Mouse (Mus musculus) heart, postnatal 25 days (tissue): ENCODE measurements around the gene Olfr684. TPM values are rescaled to one million over a fixed set of nuclear protein-coding genes. Genes with fewer than 3 reads are reported as not detected.

Source experiments
- DNase-seq: peaks from one replicate; pipeline ENCODE4 v3.0.0; 2022; ENCODE audit warnings: low spot score
- intact Hi-C: fragments of 180-260 bp; cut with DNase I; formaldehyde crosslinking; loops from one replicate; pipeline ENCODE4 v1.15.1; 2025
- total RNA-seq, 2 experiments: library from RNA; stranded (reverse); gene quantifications; 2 replicates each; pipeline ENCODE4 v1.2.3; 2021

Gene Olfr684
- not detected for total RNA-seq

- intact Hi-C loops: no loop called here
- no peak for DNase-seq
Measured at GRCm38 (mm10) chr7:105163553-105163952, at the start of gene Olfr684. Olfr684 (minus strand) TSS chr7:105163653.

DNA sequence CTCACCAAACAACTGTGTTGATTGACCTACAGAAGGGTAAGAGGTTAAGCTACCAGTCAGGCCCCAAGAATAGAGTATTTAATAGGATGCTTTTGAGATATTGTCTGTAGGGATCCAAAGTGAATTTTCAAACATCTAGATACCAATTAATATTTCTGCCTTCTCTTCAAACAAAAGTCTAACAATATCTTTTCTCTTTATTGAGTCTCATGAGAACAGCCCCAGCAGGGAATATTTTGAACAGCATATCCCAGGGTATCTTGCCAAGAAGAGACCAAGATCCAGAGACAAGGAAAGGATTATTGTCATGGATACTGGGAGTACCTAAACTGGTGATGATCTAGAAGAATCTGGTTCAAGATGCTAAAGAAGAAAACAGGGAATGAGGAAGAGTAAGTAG lies 43.9 kb upstream of the Olfr684 start, which contains the start of gene Olfr686:
TSS of gene Olfr686 (minus strand) at position 101 of the 400 bp plus-strand sequence.
- intact Hi-C loops: no loop called here
- DNase-seq: no peak

GRCm38 (mm10) chr7:105185912-105186311 lies 22.5 kb upstream of the Olfr684 start, which contains the start of gene Olfr685:
Olfr685 (minus strand) TSS chr7:105186012.
- intact Hi-C loops: no loop called here
- no peak for DNase-seq

DNA sequence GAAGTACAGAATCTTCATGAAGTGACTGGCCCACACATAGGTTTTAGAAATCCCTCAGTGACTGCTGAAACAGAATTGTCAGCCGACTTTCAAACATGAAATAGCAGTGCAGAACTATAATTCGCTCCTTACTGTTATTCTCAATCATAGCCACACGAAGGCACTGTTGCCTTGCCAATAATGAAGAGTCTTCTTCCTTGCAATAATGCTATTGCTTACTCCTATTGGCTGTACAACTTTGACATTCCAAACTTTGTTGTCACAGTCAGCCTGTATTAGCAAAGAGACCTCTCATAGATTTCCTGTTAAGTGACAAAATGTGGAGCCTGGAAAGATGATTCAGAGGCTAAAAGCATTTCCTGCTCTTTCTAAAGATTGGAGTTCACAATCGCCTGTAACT lies 7.3 kb upstream of the Olfr684 start:
- intact Hi-C loops: loop anchor here (2.0 to 10.0 kb wide), 3 partner anchors 154 to 344 kb away; partner anchors contain the start of genes Cnga4 and Fam160a2
- DNase-seq: no peak

DNA sequence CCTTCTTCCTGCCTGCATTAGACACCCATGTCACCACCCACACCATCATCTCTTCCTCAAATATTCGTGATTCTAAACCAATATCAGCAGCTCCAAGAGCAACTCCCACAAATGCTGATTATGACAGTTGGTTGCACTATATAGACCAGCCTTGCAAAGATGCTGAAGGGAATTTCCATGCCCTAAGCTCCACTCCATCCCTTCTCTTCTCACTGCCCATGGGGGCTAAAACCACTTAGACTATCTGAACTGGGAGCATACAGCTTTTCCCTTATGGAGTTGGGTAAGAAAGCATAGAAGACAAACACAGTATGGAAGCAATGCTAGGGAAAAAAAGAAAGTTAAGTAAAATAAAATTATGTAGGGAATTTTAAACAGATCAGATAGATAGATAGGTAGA lies 16.5 kb downstream of the Olfr684 start, which contains the start of gene Olfr683:
TSS of gene Olfr683 (minus strand) at position 101 of the 400 bp plus-strand sequence.
- intact Hi-C loops: no loop called here
- DNase-seq: no peak

DNA sequence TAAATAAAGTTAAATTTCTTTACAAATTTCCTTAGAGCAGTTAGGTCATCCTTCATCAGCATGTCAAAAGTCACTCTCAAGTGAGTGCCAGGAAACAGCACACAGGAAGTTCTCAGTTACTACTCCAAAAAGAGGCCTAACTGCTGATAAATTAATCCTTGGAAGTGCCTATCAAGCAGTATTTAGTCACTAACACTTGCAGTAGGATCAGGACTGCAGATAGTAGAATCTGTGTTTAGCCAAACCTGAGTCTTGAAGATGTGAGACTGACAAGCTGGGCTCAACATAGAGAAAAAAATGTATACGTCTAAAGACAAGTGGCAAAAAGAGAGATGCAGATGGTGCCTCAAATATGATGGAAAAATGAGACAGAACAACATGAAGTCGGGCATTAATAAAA lies 22.2 kb downstream of the Olfr684 start:
- intact Hi-C loops: no loop called here

DNA sequence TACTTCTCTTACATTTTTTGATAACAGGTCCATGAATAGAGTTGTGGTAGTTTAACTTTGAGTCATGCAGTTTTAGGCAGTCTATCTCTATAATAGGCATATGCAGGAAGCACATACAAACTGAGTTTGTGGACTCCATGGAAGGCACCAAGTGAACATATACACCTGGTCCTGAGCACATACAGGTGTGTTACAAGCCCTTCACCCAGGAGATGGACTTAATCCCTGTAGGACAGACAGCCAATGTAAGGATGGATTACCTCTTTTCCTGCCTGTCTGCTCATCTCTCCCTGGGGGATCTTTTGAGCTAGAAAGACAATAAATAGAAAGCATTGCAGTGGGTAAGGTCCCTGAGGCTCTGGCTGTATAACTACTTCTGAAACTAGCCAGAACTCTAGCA lies 46.9 kb downstream of the Olfr684 start, which contains the start of gene Olfr681:
TSS of gene Olfr681 (plus strand) at position 301 of the 400 bp plus-strand sequence.
- DNase-seq: no peak
- intact Hi-C loops: no loop called here

More for the DNA sequence above, 22.2 kb downstream of the Olfr684 start:
- DNase-seq: no peak

Other genes starting within 250 kb of the Olfr684 start
- not detected for gene Olfr667, start 242.2 kb downstream of the Olfr684 start, total RNA-seq
- not detected for gene Olfr668, start 235.6 kb downstream of the Olfr684 start, total RNA-seq
- not detected for gene Olfr669, start 229.4 kb downstream of the Olfr684 start, total RNA-seq
- not detected for gene Olfr670, start 201.0 kb downstream of the Olfr684 start, total RNA-seq
- not detected for gene Olfr671, start 184.5 kb downstream of the Olfr684 start, total RNA-seq
- not detected for gene Olfr672, start 161.6 kb downstream of the Olfr684 start, total RNA-seq
- not detected for gene Olfr675, start 135.2 kb downstream of the Olfr684 start, total RNA-seq
- gene Olfr676, start 131.0 kb downstream of the Olfr684 start, total RNA-seq: not detected
- not detected for gene Olfr677, start 112.3 kb downstream of the Olfr684 start, total RNA-seq
- not detected for gene Olfr678, start 99.2 kb downstream of the Olfr684 start, total RNA-seq
- gene Olfr679, start 82.4 kb downstream of the Olfr684 start, total RNA-seq: not detected
- gene Olfr680-ps1, start 70.8 kb downstream of the Olfr684 start, total RNA-seq: not detected
- not detected for gene Olfr681, start 46.8 kb downstream of the Olfr684 start, total RNA-seq
- gene Olfr683, start 16.6 kb downstream of the Olfr684 start, total RNA-seq: not detected
- not detected for gene Olfr685, start 22.4 kb upstream of the Olfr684 start, total RNA-seq
- not detected for gene Olfr686, start 43.8 kb upstream of the Olfr684 start, total RNA-seq
- not detected for gene Olfr688, start 124.4 kb upstream of the Olfr684 start, total RNA-seq
- gene Olfr689, start 147.5 kb upstream of the Olfr684 start, total RNA-seq: not detected
- not detected for gene Olfr690, start 170.5 kb upstream of the Olfr684 start, total RNA-seq
- gene Olfr691, start 178.6 kb upstream of the Olfr684 start, total RNA-seq: not detected
- gene Olfr692, start 204.6 kb upstream of the Olfr684 start, total RNA-seq: not detected
- not detected for gene Gm5901, start 211.4 kb upstream of the Olfr684 start, total RNA-seq
- gene Fam160a2, start 236.4 kb upstream of the Olfr684 start, total RNA-seq: 10 to 100 TPM; 18.7 to 19.5 TPM
- gene Cnga4, start 240.9 kb upstream of the Olfr684 start, total RNA-seq: not detected